Mouse (Mus musculus): ENCODE data around the gene Fbxl16. TPM values are rescaled to one million over a fixed set of nuclear protein-coding genes. Genes with fewer than 3 reads are reported as not detected.
A peak's percentile ranks its signal among the peaks of the same experiment; 100 is the strongest.
"Not testable (repeated sequence)": the region's sequence is repeated elsewhere in the genome, so short reads cannot be mapped to it uniquely, and the experiment has no call there.

Gene Fbxl16
- total RNA-seq, 1 experiment from 2014 or later = not detected

- ATAC-seq (ENCODE audit: extremely low read depth, insufficient number of reproducible peaks, low FRiP score, poor library complexity, severe bottlenecking) = no peak
These were observed 14.7 kb upstream of the Fbxl16 start for GRCm38 (mm10) chr17:25794197-25794596.

- ATAC-seq (ENCODE audit: extremely low read depth, insufficient number of reproducible peaks, low FRiP score, poor library complexity, severe bottlenecking) = no peak
These were observed 13.9 kb upstream of the Fbxl16 start for GRCm38 (mm10) chr17:25794998-25795397.

GRCm38 (mm10) chr17:25795609-25796092 is 13.2 kb upstream of the Fbxl16 start, which contains the start of gene AC134908.4:
AC134908.4 (minus strand) TSS chr17:25795659.
- no peak for ATAC-seq (ENCODE audit: extremely low read depth, insufficient number of reproducible peaks, low FRiP score, poor library complexity, severe bottlenecking)

- no peak for ATAC-seq (ENCODE audit: extremely low read depth, insufficient number of reproducible peaks, low FRiP score, poor library complexity, severe bottlenecking)
These were observed 12.6 kb upstream of the Fbxl16 start for GRCm38 (mm10) chr17:25796211-25796771.

GRCm38 (mm10) chr17:25796951-25797369 is 11.9 kb upstream of the Fbxl16 start, which contains the start of gene Metrn:
Metrn (minus strand) TSS chr17:25797136.
- ATAC-seq (ENCODE audit: extremely low read depth, insufficient number of reproducible peaks, low FRiP score, poor library complexity, severe bottlenecking) = peak; percentile 59; the same call in 1 of the 2 replicates

GRCm38 (mm10) chr17:25801029-25801428 is 7.9 kb upstream of the Fbxl16 start:
- ATAC-seq (ENCODE audit: extremely low read depth, insufficient number of reproducible peaks, low FRiP score, poor library complexity, severe bottlenecking) = peak; percentile 88

- ATAC-seq (ENCODE audit: extremely low read depth, insufficient number of reproducible peaks, low FRiP score, poor library complexity, severe bottlenecking) = no peak
These were observed 5.9 kb upstream of the Fbxl16 start for GRCm38 (mm10) chr17:25802825-25803517.

- no peak for ATAC-seq (ENCODE audit: extremely low read depth, insufficient number of reproducible peaks, low FRiP score, poor library complexity, severe bottlenecking)
These were observed 2.4 kb upstream of the Fbxl16 start for GRCm38 (mm10) chr17:25806507-25806906.

GRCm38 (mm10) chr17:25807452-25807851 is 1.4 kb upstream of the Fbxl16 start:
- ATAC-seq (ENCODE audit: extremely low read depth, insufficient number of reproducible peaks, low FRiP score, poor library complexity, severe bottlenecking) = not testable (repeated sequence)

- no peak for ATAC-seq (ENCODE audit: extremely low read depth, insufficient number of reproducible peaks, low FRiP score, poor library complexity, severe bottlenecking)
These were observed 857 bp upstream of the Fbxl16 start for GRCm38 (mm10) chr17:25808028-25808427.

- no peak for ATAC-seq (ENCODE audit: extremely low read depth, insufficient number of reproducible peaks, low FRiP score, poor library complexity, severe bottlenecking)
These were observed 888 bp downstream of the Fbxl16 start for GRCm38 (mm10) chr17:25809606-25810340.

GRCm38 (mm10) chr17:25810890-25811289 is 2.0 kb downstream of the Fbxl16 start:
- no peak for ATAC-seq (ENCODE audit: extremely low read depth, insufficient number of reproducible peaks, low FRiP score, poor library complexity, severe bottlenecking)

GRCm38 (mm10) chr17:25813471-25813870 is 4.6 kb downstream of the Fbxl16 start:
- ATAC-seq (ENCODE audit: extremely low read depth, insufficient number of reproducible peaks, low FRiP score, poor library complexity, severe bottlenecking) = peak; percentile 54

- ATAC-seq (ENCODE audit: extremely low read depth, insufficient number of reproducible peaks, low FRiP score, poor library complexity, severe bottlenecking) = no peak
These were observed 8.8 kb downstream of the Fbxl16 start for GRCm38 (mm10) chr17:25817662-25818061.

- ATAC-seq (ENCODE audit: extremely low read depth, insufficient number of reproducible peaks, low FRiP score, poor library complexity, severe bottlenecking) = no peak
These were observed 10.2 kb downstream of the Fbxl16 start for GRCm38 (mm10) chr17:25818851-25819780.

- ATAC-seq (ENCODE audit: extremely low read depth, insufficient number of reproducible peaks, low FRiP score, poor library complexity, severe bottlenecking) = peak; percentile 76
These were observed 14.6 kb downstream of the Fbxl16 start, which contains the start of gene Wdr24 for GRCm38 (mm10) chr17:25823452-25823851. Wdr24 (plus strand) TSS chr17:25823627.

GRCm38 (mm10) chr17:25824362-25825142 is 15.7 kb downstream of the Fbxl16 start:
- no peak for ATAC-seq (ENCODE audit: extremely low read depth, insufficient number of reproducible peaks, low FRiP score, poor library complexity, severe bottlenecking)

- no peak for ATAC-seq (ENCODE audit: extremely low read depth, insufficient number of reproducible peaks, low FRiP score, poor library complexity, severe bottlenecking)
These were observed 16.4 kb downstream of the Fbxl16 start for GRCm38 (mm10) chr17:25825311-25825710.
